Mouse (Mus musculus): ENCODE results near the gene Oaz3.
A peak's percentile ranks its signal among the peaks of the same experiment; 100 is the strongest.

Oaz3 gene

GRCm38 (mm10) chr3:94478591-94479169 is 35.0 kb upstream of the Oaz3 start:
- Histone ChIP-seq H3K4me1 (replicated peaks; ENCODE audit: low read depth, low read length) (peaks cover 40% of the 10 kb centered on the region), H3K9me3 (ENCODE audit: low read length) (no peaks in the 10 kb centered on the region), H3K27me3 (ENCODE audit: insufficient read depth, low read length) (peaks cover 50% of the 10 kb centered on the region), H3K36me3 (ENCODE audit: insufficient read depth, low read length) (no peaks in the 10 kb centered on the region), H3K4me3 (replicated peaks; ENCODE audit: low read length) (no peak overlapping the region)
- no peak for TF ChIP-seq NANOG (IDR thresholded peaks at IDR 0.05; ENCODE audit: borderline replicate concordance, low read length)
- no peak for TF ChIP-seq POU5F1 (IDR thresholded peaks at IDR 0.05; ENCODE audit: borderline replicate concordance, low read length)
- no peak for TF ChIP-seq CTCF (conservative IDR thresholded peaks at IDR 0.05; ENCODE audit: low read length)

DNA sequence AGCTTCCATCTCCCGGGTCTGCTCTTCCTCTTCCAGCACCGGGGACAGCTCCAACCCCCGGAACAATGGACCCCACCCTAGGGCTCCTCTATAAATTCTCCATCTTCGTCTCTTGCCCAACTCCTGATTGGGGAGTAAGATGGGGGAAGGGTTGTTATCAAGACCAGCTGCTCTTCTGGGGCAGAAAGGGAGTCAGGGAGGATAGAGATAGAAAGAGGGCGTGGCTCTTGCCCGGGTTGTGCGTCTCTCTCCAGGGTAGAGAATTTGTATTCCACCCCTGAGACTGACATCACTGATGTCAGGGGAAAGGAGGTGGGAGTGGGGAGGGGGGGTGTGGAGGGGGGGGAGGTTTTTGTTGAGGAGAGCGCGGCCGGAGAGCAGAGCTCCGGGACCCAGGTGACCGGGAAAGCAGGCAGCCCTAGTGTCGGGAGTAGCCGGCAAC is 34.3 kb upstream of the Oaz3 start, which contains the start of gene Celf3:
Gene Celf3, plus strand, starts transcription at position 315 of the 442 bp plus-strand sequence.
- peaks cover 38% of the 10 kb centered on the region for H3K4me1 ChIP-seq (replicated peaks; ENCODE audit: low read depth, low read length)

GRCm38 (mm10) chr3:94477444-94477843 is 33.7 kb upstream of the Oaz3 start:
- H3K9me3 ChIP-seq (ENCODE audit: low read length) = no peaks in the 10 kb centered on the region
- no peak overlapping the region for H3K4me3 ChIP-seq (replicated peaks; ENCODE audit: low read length)
- H3K4me1 ChIP-seq (replicated peaks; ENCODE audit: low read depth, low read length) = peaks cover 40% of the 10 kb centered on the region
- no peaks in the 10 kb centered on the region for H3K36me3 ChIP-seq (ENCODE audit: insufficient read depth, low read length)
- peaks cover 51% of the 10 kb centered on the region for H3K27me3 ChIP-seq (ENCODE audit: insufficient read depth, low read length)
- TF ChIP-seq NANOG (IDR thresholded peaks at IDR 0.05; ENCODE audit: borderline replicate concordance, low read length) (no peak), POU5F1 (IDR thresholded peaks at IDR 0.05; ENCODE audit: borderline replicate concordance, low read length) (no peak), CTCF (conservative IDR thresholded peaks at IDR 0.05; ENCODE audit: low read length) (no peak)

More for the DNA sequence above, 34.3 kb upstream of the Oaz3 start, which contains the start of gene Celf3:
- Histone ChIP-seq H3K36me3 (ENCODE audit: insufficient read depth, low read length) (no peaks in the 10 kb centered on the region), H3K27me3 (ENCODE audit: insufficient read depth, low read length) (peaks cover 50% of the 10 kb centered on the region), H3K9me3 (ENCODE audit: low read length) (no peaks in the 10 kb centered on the region), H3K4me3 (replicated peaks; ENCODE audit: low read length) (no peak within 1 kb of the TSS)
- TF ChIP-seq NANOG (IDR thresholded peaks at IDR 0.05; ENCODE audit: borderline replicate concordance, low read length) (no peak), POU5F1 (IDR thresholded peaks at IDR 0.05; ENCODE audit: borderline replicate concordance, low read length) (no peak), CTCF (conservative IDR thresholded peaks at IDR 0.05; ENCODE audit: low read length) (no peak)

DNA sequence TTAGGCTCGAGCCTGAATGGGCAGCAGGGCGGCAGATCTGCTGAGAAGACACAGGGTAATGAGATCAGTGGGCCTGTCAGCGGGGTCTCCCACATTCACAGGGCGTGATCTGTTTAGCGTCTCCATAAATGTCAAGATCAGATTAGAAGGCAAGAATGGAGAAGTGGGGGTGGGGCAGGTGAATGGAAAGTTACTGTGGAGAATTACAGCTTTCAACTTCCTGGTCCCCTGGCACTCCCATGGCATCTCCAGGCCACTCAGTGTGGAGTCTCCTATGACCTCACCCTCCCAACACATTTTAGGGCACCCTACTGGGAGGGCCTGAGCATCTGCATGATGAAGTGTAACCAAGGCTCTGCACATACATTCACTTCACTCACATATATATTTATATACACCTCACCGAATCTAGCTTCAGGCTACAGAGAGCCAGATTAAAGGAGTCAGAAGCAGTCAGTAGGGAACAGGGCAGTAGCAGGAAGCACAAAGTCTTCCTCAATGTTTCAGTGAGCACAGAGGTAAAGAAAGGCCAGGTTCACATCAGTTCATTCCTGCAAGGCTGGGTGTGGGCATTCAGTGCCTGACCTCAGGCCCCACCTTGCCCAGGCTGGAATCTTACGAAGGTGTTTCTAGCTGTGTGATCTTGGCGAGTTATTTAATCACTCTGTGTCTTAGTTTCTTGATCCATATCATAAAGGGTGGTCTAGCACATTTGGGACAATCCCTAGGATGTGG is 32.8 kb upstream of the Oaz3 start:
- H3K4me1 ChIP-seq (replicated peaks; ENCODE audit: low read depth, low read length) = peaks cover 44% of the 10 kb centered on the region
- no peak overlapping the region for H3K4me3 ChIP-seq (replicated peaks; ENCODE audit: low read length)
- no peaks in the 10 kb centered on the region for H3K36me3 ChIP-seq (ENCODE audit: insufficient read depth, low read length)
- peaks cover 47% of the 10 kb centered on the region for H3K27me3 ChIP-seq (ENCODE audit: insufficient read depth, low read length)
- H3K9me3 ChIP-seq (ENCODE audit: low read length) = no peaks in the 10 kb centered on the region
- no peak for TF ChIP-seq POU5F1 (IDR thresholded peaks at IDR 0.05; ENCODE audit: borderline replicate concordance, low read length)
- TF ChIP-seq CTCF (conservative IDR thresholded peaks at IDR 0.05; ENCODE audit: low read length) = no peak
- TF ChIP-seq NANOG (IDR thresholded peaks at IDR 0.05; ENCODE audit: borderline replicate concordance, low read length) = no peak

- no peaks in the 10 kb centered on the region for H3K9me3 ChIP-seq (ENCODE audit: low read length)
- no peak overlapping the region for H3K4me3 ChIP-seq (replicated peaks; ENCODE audit: low read length)
- peaks cover 21% of the 10 kb centered on the region for H3K27me3 ChIP-seq (ENCODE audit: insufficient read depth, low read length)
- H3K4me1 ChIP-seq (replicated peaks; ENCODE audit: low read depth, low read length) = peaks cover 32% of the 10 kb centered on the region
- no peaks in the 10 kb centered on the region for H3K36me3 ChIP-seq (ENCODE audit: insufficient read depth, low read length)
- TF ChIP-seq NANOG (IDR thresholded peaks at IDR 0.05; ENCODE audit: borderline replicate concordance, low read length) (no peak), POU5F1 (IDR thresholded peaks at IDR 0.05; ENCODE audit: borderline replicate concordance, low read length) (no peak), CTCF (conservative IDR thresholded peaks at IDR 0.05; ENCODE audit: low read length) (no peak)
Measured at GRCm38 (mm10) chr3:94473567-94474232, 30.0 kb upstream of the Oaz3 start.

- Histone ChIP-seq H3K4me3 (replicated peaks; ENCODE audit: low read length) (no peak overlapping the region), H3K36me3 (ENCODE audit: insufficient read depth, low read length) (no peaks in the 10 kb centered on the region), H3K27me3 (ENCODE audit: insufficient read depth, low read length) (peaks cover 18% of the 10 kb centered on the region), H3K9me3 (ENCODE audit: low read length) (no peaks in the 10 kb centered on the region), H3K4me1 (replicated peaks; ENCODE audit: low read depth, low read length) (peaks cover 34% of the 10 kb centered on the region)
- TF ChIP-seq NANOG (IDR thresholded peaks at IDR 0.05; ENCODE audit: borderline replicate concordance, low read length) = no peak
- no peak for TF ChIP-seq CTCF (conservative IDR thresholded peaks at IDR 0.05; ENCODE audit: low read length)
- no peak for TF ChIP-seq POU5F1 (IDR thresholded peaks at IDR 0.05; ENCODE audit: borderline replicate concordance, low read length)
Measured at GRCm38 (mm10) chr3:94473115-94473505, 29.4 kb upstream of the Oaz3 start.

DNA sequence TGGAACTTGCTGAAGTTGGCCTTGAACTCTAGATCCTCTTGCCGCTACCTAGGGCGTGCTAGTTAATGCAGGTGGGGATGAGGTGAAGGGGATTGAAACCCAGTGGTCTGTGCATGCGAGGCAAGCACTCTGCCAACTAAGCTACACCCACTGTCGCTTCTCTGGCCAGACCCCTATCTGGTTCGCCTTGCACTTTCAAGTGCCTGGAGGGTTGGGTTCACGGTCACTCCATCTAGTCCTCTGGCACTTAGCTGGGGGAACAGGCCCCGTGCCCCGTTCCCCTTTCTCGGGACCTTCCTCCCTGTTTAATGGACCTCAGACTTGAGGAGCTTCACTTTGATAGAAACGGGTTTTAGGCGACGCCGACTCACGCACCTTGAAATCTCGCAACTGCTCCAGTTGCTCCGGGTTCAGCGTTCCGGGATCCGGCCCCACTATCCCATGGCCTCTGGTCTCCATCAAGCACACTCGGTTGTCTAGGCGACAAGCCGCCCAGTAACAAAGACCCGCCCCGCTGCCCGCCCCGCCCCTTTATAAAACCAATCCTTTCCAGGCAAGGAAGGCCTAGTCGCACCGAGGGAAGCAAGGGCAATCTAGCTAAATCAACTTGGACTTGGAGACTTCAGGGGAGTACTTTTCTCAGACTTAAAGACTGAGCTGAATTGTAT is 28.9 kb upstream of the Oaz3 start:
- TF ChIP-seq POU5F1 (IDR thresholded peaks at IDR 0.05; ENCODE audit: borderline replicate concordance, low read length) (no peak), NANOG (IDR thresholded peaks at IDR 0.05; ENCODE audit: borderline replicate concordance, low read length) (no peak), CTCF (conservative IDR thresholded peaks at IDR 0.05; ENCODE audit: low read length) (no peak)
- Histone ChIP-seq H3K4me3 (replicated peaks; ENCODE audit: low read length) (peak overlapping the region; percentile 59), H3K36me3 (ENCODE audit: insufficient read depth, low read length) (no peaks in the 10 kb centered on the region), H3K27me3 (ENCODE audit: insufficient read depth, low read length) (peaks cover 18% of the 10 kb centered on the region), H3K4me1 (replicated peaks; ENCODE audit: low read depth, low read length) (peaks cover 33% of the 10 kb centered on the region), H3K9me3 (ENCODE audit: low read length) (no peaks in the 10 kb centered on the region)

- Histone ChIP-seq H3K9me3 (ENCODE audit: low read length) (no peaks in the 10 kb centered on the region), H3K36me3 (ENCODE audit: insufficient read depth, low read length) (no peaks in the 10 kb centered on the region), H3K4me1 (replicated peaks; ENCODE audit: low read depth, low read length) (peaks cover 53% of the 10 kb centered on the region), H3K4me3 (replicated peaks; ENCODE audit: low read length) (no peak overlapping the region), H3K27me3 (ENCODE audit: insufficient read depth, low read length) (peaks cover 7% of the 10 kb centered on the region)
- TF ChIP-seq NANOG (IDR thresholded peaks at IDR 0.05; ENCODE audit: borderline replicate concordance, low read length) = no peak
- TF ChIP-seq POU5F1 (IDR thresholded peaks at IDR 0.05; ENCODE audit: borderline replicate concordance, low read length) = no peak
- no peak for TF ChIP-seq CTCF (conservative IDR thresholded peaks at IDR 0.05; ENCODE audit: low read length)
Measured at GRCm38 (mm10) chr3:94468931-94469330, 25.2 kb upstream of the Oaz3 start.

Measured in E14TG2a.4 (cell line).